Mouse (Mus musculus) midbrain, postnatal 0 days (tissue): ENCODE results near the gene Zfp617. TPM values are rescaled to one million over a fixed set of nuclear protein-coding genes. Genes with fewer than 3 reads are reported as not detected.
A peak's percentile ranks its signal among the peaks of the same experiment; 100 is the strongest.
"Not testable (repeated sequence)": the region's sequence is repeated elsewhere in the genome, so short reads cannot be mapped to it uniquely, and the experiment has no call there.

ENCODE experiments used
- ATAC-seq: fragments of 200-750 bp; cut with Nextera tagmentation; 2 replicates; pipeline ENCODE4 v1.8.0; 2017; ENCODE audit warnings: moderate number of reproducible peaks, mild to moderate bottlenecking, moderate TSS enrichment, moderate library complexity; ENCODE audit not compliant: low FRiP score
- DNase-seq: peaks from one replicate; pipeline ENCODE4 v3.0.0-alpha.2; 2015; ENCODE audit warnings: low spot score
- H3K27ac ChIP-seq: fragments of 300-500 bp; sonication (generic); 2 replicates; pipeline ENCODE4 v1.5.1; 2014; ENCODE audit warnings: low read depth, mild to moderate bottlenecking, low read length, mixed read lengths
- H3K27me3 ChIP-seq: fragments of 300-500 bp; sonication (generic); 2 replicates; pipeline ENCODE4 v1.6.1; 2014; ENCODE audit warnings: low read length, control low read depth, mixed read lengths; ENCODE audit not compliant: insufficient read depth
- H3K36me3 ChIP-seq: fragments of 300-500 bp; sonication (generic); 2 replicates; pipeline ENCODE4 v1.6.1; 2014; ENCODE audit warnings: low read length, control low read depth, mixed read lengths; ENCODE audit not compliant: insufficient read depth
- H3K4me1 ChIP-seq: fragments of 300-500 bp; sonication (generic); 2 replicates; pipeline ENCODE4 v1.6.1; 2014; ENCODE audit warnings: mild to moderate bottlenecking, control low read depth, antibody characterized with exemption, low read length, mixed read lengths; ENCODE audit not compliant: insufficient read depth
- H3K4me2 ChIP-seq: fragments of 300-500 bp; sonication (generic); 2 replicates; pipeline ENCODE4 v1.6.1; 2014; ENCODE audit warnings: low read depth, mild to moderate bottlenecking, low read length, mixed read lengths; ENCODE audit not compliant: poor library complexity, severe bottlenecking
- H3K4me3 ChIP-seq: fragments of 300-500 bp; sonication (generic); 2 replicates; pipeline ENCODE4 v1.5.1; 2014; ENCODE audit warnings: low read depth, mild to moderate bottlenecking, low read length, moderate library complexity
- H3K9ac ChIP-seq: fragments of 300-500 bp; sonication (generic); replicated peaks from 2 replicates; pipeline ENCODE4 v1.6.1; 2014; ENCODE audit warnings: mild to moderate bottlenecking, low read length, moderate library complexity, mixed read lengths; ENCODE audit not compliant: poor library complexity, severe bottlenecking
- H3K9me3 ChIP-seq: fragments of 300-500 bp; sonication (generic); 2 replicates; pipeline ENCODE4 v1.6.1; 2016; ENCODE audit warnings: low read length, control low read depth
- CTCF ChIP-seq: IDR thresholded peaks from 2 replicates; pipeline ENCODE4 v1.5.1; 2016; ENCODE audit warnings: antibody characterized with exemption, mild to moderate bottlenecking
- WGBS: fragments of 180-500 bp; shearing (Covaris S2); extraction: QIAGEN DNeasy Blood & Tissue Kit; methylation state at CpG from one replicate; pipeline ENCODE4 v1.1.7; 2014; 5-methylcytosine and 5-hydroxymethylcytosine counted together
- polyA plus RNA-seq: library from polyadenylated mRNA; unstranded; fragments of >200 nt; fragmentation: Nextera tagmentation; extraction: Ambion mirVana; gene quantifications from 2 replicates; pipeline ENCODE4 v1.2.1, GENCODE M21; 2015
- total RNA-seq: library from RNA; depleted of rRNA; stranded (reverse); fragments of >200 nt; gene quantifications from 2 replicates; pipeline ENCODE4 v1.2.3, GENCODE M21; 2014; rRNA removed

Zfp617 gene
- total RNA-seq = 17.6 and 29.1 TPM in 2 replicates
- polyA plus RNA-seq = 19.9 and 21.5 TPM in 2 replicates

DNA sequence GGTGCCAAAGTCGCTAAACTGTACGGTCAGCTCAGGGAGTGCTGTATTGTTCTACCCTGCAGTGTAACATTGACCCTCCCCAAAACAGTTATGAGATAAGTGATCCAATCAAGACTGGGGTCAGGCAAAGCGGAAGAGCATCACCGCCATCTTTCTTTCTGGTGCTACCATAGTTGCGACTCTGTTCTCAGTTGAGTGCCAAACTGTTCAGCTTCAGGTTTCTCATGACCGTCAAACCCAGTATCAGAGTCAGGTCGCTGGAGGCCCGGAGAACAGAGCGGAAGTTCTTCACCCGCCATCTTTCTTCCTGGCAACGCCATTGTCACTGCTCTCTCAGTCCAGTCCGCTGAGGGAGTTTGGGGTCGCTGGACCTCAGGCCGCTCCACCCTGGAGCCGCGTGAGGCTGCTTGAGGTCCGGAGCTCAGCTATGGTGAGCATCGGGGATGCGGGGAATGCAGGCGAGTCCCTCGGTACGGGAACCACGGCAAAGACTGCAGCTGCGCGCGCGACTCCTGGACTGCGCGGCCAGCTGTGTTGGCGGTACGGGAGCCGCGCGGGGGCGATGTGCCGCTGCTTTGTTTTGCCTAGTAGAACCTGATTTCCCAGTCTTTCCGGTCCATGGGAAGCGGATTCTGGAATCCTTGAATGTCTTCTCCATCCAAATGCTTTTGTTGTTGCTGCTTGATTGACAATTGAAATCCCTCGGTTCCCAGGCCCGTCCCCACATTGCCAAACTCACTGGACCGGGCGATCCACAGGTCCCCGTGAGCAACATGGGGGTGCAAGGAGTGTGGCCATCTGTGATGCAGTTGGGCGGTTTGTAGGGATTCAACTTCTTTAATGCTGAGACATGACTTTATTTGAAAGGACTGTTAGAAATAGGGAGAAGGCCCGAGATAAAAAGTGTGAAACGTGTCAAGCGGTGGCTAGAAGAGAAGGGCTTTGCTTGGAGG, at the start of gene Zfp617, which contains the start of gene Zfp882:
Zfp617 (plus strand) TSS at position 327 of the 953 bp plus-strand sequence.
Zfp882 (plus strand) TSS at position 300 of the 953 bp plus-strand sequence.
- no peaks in the 10 kb centered on the region for H3K9me3 ChIP-seq
- WGBS = 3% methylated on average over 47 of the region's 47 CpGs
- DNase-seq (peak; percentile 95), ATAC-seq (peak; percentile 95)
- H3K4me2 ChIP-seq = peak within 1 kb of the TSS; percentile 65
- TF ChIP-seq CTCF = peak; percentile 77
- peak within 1 kb of the TSS; percentile 94 for H3K9ac ChIP-seq
- no peaks in the 10 kb centered on the region for H3K27me3 ChIP-seq
- no peaks in the 10 kb centered on the region for H3K4me1 ChIP-seq
- H3K4me3 ChIP-seq = peak within 1 kb of the TSS; percentile 80
- H3K27ac ChIP-seq = peak within 1 kb of the TSS; percentile 99
- H3K36me3 ChIP-seq = no peaks in the 10 kb centered on the region

DNA sequence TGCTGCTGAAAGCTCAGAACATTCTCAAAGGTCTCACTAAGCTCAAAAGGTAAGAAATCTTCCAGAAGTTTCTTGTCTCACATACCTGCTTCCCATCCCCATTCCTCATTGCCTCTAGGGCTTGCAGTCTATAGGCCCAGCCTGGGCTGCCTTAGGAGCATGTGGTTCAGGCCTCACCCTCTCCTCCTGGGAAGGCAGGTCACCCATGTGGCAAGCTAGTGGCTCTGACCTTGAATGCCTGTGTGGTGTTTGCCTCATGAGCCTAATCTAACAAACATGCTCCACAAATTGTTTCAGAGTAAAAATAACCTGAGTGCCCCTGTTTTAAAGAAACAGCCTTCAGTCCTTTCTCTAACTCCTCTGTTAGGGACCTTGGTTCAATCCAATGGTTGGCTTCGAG, 46.9 kb upstream of the Zfp617 start:
- not testable (repeated sequence) for H3K27ac ChIP-seq, H3K27me3 ChIP-seq, DNase-seq, ATAC-seq, H3K9ac ChIP-seq, H3K36me3 ChIP-seq, H3K4me1 ChIP-seq, H3K9me3 ChIP-seq, H3K4me2 ChIP-seq, H3K4me3 ChIP-seq
- 75% methylated on average over 1 of the region's 1 CpGs for WGBS

DNA sequence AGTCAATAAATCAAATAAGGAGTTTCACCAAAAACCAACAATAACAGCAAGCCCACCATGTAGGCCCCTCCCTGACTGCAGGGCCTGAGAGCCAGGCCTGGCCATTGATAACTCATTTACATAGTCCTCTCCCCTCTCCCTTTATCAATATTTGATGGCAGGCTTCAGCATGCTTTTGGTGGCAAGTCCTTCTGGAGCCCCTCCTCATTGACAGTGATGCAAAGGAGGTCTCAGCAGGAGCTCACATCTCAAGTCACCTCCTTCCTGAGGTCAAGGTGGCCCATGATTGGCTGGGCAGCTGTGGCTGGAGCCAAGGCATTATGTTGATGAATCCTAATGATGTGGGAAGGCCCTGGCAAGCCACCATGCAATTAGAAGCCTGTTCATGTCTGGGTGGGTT, 46.4 kb upstream of the Zfp617 start:
- not testable (repeated sequence) for H3K4me3 ChIP-seq, ATAC-seq, H3K27me3 ChIP-seq, H3K27ac ChIP-seq, DNase-seq, H3K9ac ChIP-seq, H3K9me3 ChIP-seq, H3K36me3 ChIP-seq, H3K4me1 ChIP-seq, H3K4me2 ChIP-seq

DNA sequence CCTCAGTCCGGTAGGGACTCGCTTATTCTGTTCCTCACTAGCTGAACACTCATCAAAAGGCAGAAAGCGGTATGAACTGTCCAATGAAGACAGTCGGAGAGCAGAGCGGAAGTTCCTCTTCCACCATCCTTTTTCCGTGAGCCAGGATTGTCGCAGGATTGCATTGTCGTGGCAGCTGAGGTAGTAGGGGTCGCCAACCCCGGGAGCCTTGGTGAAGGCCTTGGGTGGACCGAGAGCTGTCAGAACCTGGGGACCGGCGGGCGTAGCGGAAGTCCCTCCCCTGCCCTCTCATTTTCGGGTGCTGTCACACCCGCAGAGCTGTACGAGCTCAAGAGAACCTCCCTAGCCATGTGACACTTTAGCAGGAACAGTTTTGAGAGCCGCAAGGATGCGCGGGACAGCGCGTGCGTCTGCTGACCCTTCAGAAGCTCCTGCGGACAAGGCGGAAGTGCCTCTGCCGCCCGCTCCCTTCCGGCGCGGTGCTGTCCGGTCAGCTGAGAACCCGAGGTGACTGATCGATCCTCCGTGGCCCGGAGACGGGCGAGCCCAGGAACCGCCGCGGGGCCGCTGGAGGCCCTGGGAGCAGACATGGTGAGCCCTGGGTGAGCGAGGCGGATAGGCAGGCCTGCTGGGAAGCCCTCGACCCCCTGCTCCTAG, 26.7 kb upstream of the Zfp617 start, which contains the start of gene Zfp709:
Zfp709 (plus strand) TSS at position 402 of the 657 bp plus-strand sequence.
- H3K4me2 ChIP-seq = peak within 1 kb of the TSS; percentile 84
- no peaks in the 10 kb centered on the region; the same call in 1 of the 2 replicates for H3K4me1 ChIP-seq
- peak; percentile 93 for ATAC-seq
- H3K36me3 ChIP-seq = no peaks in the 10 kb centered on the region
- DNase-seq = peak; percentile 77
- no peak for TF ChIP-seq CTCF
- H3K9ac ChIP-seq = peak within 1 kb of the TSS; percentile 84
- H3K9me3 ChIP-seq = peaks cover 14% of the 10 kb centered on the region
- 3% methylated on average over 43 of the region's 45 CpGs for WGBS
- H3K4me3 ChIP-seq = peak within 1 kb of the TSS; percentile 71
- H3K27me3 ChIP-seq = no peaks in the 10 kb centered on the region
- H3K27ac ChIP-seq = peak within 1 kb of the TSS; percentile 81

DNA sequence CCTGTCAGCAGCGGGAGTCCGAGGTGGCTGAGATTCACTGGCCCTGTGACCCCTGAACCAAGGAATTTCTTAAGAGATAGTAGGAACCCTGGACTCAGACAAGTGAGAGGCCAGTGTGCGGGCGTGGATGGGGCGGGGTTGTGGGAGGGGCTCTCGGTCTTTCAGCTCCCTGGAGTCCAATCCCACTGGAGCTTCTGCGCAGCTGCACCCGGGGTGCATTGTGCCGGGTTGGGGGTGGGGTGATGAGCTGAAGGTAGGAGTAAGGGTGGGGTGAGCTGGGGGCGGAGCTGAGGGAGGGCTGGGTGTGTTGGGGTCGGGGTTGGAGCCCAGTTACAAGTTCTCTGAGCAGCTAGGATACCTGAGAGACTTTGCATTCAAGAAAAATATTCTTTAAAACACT, 7.8 kb upstream of the Zfp617 start:
- not testable (repeated sequence) for H3K4me2 ChIP-seq, H3K27ac ChIP-seq, H3K27me3 ChIP-seq, DNase-seq, H3K4me3 ChIP-seq, ATAC-seq, H3K9me3 ChIP-seq, H3K4me1 ChIP-seq, H3K36me3 ChIP-seq, H3K9ac ChIP-seq
- 36% methylated on average over 11 of the region's 11 CpGs for WGBS

DNA sequence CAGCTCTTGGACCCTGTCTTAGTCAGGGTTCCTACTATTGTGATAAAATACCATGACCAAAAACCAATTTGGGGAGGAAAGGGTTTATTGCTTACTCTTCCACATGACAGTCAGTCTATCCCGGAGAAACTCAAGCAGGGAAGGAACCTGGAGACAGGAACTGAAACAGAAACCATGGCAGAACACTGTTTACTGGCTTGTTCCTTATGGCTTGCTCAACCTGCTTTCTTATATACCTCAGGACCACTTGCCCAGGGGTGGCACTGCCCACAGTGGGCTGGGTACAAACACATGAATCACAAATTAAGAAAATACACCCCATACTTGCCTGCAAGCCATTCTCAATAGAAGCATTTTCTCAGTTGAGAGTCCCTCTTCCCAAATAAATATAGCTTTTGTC, 5.4 kb upstream of the Zfp617 start:
- H3K9ac ChIP-seq, H3K9me3 ChIP-seq, H3K4me3 ChIP-seq, H3K36me3 ChIP-seq, H3K27ac ChIP-seq, H3K27me3 ChIP-seq, DNase-seq, H3K4me1 ChIP-seq, H3K4me2 ChIP-seq, ATAC-seq: not testable (repeated sequence)
- 62% methylated on average over 1 of the region's 1 CpGs for WGBS
